Mouse (Mus musculus) megakaryocyte, adult 5-6 weeks (primary cell): ENCODE data around the gene Hectd4. TPM values are rescaled to one million over a fixed set of nuclear protein-coding genes. Genes with fewer than 3 reads are reported as not detected.
A peak's percentile ranks its signal among the peaks of the same experiment; 100 is the strongest.
"Not testable (repeated sequence)": the region's sequence is repeated elsewhere in the genome, so short reads cannot be mapped to it uniquely, and the experiment has no call there.

Source experiments
- ATAC-seq: 2 replicates; pipeline ENCODE4 v1.8.0; 2016; ENCODE audit warnings: mild to moderate bottlenecking, inconsistent platforms; ENCODE audit not compliant: poor library complexity, severe bottlenecking
- total RNA-seq, 2 experiments: library from RNA; stranded (forward) in 1 of 2; stranded (reverse) in 1 of 2; fragments of 153-499, 151-499 nt in 1 of 2; fragments of 221-1000, 200-1000 nt in 1 of 2; gene quantifications; 2 replicates each; pipeline versions ENCODE4 v1.2.3 to v1.2.4; 2015 to 2017

Gene Hectd4
- total RNA-seq, 2 experiments from 2014 or later = 8.6 to 12.0 TPM

DNA sequence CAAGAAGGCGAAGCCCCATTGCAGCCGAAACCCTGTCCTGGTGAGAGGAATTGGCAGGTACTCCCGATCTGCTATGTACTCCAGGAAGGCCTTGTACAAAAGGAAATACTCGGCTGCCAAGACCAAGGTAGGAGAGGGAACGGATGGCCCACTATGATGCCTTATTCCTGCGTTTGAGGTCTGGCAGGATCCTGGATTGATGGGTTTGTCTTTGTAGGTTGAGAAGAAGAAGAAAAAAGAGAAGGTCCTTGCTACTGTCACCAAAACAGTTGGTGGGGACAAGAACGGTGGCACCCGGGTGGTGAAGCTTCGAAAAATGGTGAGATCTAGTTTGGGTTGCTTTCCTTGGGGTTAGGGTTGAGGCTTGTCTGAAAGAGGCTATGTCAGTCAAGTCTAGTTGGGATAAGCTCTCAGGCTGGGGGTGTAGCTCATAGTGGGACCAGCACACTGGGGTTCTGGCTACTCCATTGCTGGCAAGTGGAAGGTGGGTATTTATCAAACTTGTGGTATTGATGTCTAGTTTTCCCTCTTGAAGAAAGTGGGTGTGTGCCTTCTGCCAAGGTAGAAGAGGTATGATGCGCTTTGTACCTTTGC is 14.4 kb upstream of the Hectd4 start:
- not testable (repeated sequence) for ATAC-seq

DNA sequence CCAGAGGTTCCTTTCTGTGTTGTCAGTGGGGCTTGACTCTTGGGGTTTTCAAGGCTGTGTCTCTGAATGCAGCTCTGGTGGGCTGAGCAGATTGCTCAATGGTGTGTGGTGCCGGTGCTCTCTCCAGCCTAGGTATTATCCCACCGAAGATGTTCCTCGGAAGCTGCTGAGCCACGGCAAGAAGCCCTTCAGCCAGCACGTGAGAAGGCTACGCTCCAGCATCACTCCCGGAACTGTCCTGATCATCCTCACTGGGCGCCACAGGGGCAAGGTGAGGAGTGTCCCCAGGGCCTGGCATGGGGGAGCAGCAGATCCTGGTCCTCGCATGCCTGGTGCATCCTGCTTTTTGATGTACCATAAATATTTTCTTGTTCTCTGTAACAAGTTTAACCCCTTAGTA is 13.5 kb upstream of the Hectd4 start:
- ATAC-seq = no peak

DNA sequence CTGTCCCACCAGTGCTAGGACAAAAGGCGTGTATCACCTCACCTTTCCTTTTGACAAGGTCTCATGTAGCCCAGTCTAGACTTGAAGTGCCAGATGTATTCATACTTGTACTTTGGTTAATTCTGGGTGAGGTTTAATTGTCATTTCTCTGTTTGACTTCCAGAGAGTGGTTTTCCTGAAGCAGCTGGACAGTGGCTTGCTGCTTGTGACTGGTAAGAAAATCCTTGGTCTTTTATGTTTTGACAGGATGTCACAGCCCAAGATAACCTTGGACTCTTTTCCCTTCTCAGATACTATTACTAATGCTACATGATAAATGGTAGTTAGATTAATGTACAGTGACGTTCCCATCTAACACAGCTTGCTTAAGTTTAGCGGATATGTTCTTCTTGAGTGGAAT is 13.0 kb upstream of the Hectd4 start:
- no peak for ATAC-seq

DNA sequence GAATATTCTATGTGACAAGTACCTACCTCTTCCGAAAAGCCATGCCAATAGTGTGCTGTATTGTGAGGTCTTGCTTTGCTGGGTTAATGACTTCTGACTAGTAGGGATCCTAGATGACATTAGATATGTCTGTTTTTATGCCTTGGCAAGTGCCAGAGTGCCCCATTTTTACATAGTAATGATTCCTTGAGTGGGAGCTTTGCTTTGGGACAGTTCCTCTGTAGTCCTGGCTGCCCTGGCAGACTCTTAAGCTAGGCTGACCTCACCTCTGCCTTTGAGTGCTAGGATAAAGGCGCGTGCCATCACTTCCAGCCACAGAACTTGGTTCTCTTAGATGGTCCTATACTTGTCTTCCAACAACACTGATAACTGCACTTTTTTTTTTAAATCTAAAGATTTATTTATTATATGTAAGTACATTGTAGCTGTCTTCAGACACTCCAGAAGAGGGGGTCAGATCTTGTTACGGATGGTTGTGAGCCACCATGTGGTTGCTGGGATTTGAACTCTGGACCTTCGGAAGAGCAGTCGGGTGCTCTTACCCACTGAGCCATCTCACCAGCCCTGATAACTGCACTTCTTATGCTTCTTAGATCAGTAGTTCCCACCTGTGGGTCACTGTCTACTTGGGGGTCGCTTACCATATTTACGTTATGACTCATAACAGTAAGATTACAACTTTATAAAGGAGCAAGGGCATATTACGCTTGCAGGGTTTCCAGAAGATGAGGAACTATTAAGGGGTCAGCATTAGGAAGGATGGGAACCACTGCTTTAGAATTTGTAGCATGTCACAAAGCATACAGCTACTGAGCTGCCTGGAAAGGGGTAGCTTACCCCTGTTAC is 10.0 kb upstream of the Hectd4 start:
- no peak for ATAC-seq

DNA sequence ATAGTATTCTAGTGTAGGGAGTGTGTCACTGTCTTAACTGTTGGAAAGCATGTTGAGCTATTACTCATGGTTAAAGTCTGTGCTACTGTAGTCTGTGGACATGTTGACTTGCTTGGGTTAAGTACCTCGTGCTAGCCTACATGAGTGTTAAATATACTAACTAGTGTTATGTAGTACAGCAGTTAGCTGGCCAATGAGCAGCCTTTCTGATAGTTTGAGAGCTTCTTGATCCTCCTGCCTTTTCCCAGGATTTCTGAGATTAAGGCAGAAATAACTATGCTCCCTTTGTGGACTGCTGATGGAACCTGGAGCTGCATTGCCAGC is 9.5 kb upstream of the Hectd4 start:
- ATAC-seq = no peak

DNA sequence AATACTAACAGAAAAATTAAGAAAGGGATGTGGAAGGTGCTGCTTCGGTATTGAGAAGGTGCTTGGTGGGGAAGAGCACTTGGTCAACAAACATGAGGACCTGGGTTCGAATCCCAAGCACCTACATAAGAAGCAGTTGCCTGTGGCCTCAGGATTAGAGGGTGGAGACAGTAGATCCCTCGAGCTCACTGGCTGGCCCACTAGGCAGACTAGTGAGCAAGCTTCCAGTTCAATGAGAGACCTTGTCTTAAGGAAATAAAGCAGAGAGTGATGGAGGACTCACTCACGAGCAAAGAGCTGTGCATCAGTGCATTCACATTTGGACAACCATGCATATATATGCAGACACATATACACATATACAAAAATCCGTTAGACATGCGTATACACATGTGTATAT is 7.9 kb upstream of the Hectd4 start:
- ATAC-seq = no peak

DNA sequence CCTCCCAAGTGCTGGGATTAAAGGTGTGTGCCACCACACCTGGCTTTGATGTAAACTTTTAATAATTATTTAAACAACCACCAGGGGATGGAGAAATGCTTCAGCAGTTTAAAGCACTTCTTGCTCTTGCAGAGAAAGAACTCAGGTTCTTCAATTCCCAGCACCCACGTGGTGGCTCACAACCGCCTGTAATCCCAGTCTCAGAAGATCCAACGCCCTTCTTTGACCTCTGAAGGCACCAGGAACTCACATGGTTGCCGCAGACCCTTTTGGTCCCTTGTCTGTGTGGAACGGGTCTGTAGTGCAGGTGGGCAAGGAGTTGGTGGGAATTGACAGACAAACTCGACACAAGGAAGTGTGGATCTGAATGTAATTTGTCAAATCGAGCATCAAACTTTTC is 5.3 kb upstream of the Hectd4 start:
- ATAC-seq = no peak

DNA sequence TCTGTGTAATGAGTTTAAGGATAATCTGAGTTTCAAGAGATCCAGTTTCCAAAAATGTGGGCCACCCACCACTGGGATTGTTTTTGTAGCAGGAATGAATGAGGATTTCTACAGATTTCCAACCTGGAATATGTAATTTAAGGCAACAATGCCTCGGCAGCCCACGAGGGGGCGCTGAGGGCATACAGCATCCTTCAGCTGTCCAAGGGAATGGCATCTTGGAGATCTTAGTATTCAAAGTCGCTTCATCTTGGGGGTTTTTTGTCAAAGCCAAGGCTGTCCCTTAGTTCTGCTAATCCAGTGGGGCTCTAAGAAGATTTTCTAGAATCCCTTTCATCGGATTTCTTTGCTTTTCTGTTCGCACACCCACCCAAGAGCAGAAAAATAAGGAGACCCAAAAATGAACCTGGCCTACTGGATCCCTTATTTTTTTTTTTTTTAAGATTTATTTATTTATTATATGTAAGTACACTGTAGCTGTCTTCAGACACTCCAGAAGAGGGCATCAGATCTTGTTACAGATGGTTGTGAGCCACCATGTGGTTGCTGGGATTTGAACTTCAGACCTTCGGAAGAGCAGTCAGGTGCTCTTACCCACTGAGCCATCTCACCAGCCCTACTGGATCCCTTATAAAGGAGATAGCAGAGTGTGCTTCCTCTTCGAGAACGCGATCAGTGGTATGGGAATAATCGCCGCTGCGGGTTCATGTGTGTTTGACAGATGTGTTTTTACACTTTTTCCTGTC is 4.5 kb upstream of the Hectd4 start:
- ATAC-seq = peak; percentile 59

DNA sequence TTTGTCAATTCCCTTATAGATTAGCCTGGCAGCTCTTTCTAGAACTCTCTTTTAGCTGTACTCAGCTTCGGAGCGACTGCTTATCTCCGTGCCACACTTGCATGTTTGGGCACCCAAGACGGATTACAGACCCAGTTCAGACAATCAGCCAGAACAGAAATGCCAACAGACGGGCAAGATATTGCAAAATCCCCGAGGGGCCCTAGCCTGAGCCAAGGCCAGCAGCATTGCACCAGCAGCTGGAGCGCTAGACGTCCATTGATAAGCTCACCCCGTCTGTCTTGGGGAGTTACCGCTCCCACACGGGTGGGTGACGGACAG is 3.9 kb upstream of the Hectd4 start:
- ATAC-seq = 0 out of 2 replicates have a peak, but pooled peaks have one; percentile 17

DNA sequence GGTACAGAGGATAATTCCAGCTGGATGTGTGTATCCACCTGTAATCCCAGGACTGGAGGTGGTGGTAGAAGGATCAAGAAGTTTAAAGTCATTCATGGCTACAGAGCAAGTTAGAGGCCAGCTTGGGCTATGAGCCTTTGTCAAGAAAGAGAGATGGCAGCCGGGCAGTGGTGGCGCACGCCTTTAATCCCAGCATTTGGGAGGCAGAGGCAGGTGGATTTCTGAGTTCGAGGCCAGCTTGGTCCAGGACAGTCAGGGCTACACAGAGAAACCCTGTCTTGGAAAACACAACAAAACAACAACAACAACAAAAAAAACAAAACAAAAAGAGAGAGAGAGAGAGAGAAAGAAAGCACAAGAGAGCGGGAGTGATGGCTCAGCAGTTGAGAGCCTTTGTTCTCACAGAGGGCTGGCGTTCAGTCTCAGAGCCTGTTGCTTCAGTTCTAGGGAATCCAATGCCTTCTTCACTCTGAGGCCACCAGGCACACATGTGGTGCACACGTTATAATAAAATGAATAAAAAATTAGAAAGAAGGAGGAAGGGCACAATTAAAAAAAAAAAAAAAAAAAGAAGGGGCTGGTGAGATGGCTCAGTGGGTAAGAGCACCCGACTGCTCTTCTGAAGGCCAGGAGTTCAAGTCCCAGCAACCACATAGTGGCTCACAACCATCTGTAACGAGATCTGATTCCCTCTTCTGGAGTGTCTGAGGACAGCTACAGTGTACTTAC is 3.3 kb upstream of the Hectd4 start:
- ATAC-seq = not testable (repeated sequence)

DNA sequence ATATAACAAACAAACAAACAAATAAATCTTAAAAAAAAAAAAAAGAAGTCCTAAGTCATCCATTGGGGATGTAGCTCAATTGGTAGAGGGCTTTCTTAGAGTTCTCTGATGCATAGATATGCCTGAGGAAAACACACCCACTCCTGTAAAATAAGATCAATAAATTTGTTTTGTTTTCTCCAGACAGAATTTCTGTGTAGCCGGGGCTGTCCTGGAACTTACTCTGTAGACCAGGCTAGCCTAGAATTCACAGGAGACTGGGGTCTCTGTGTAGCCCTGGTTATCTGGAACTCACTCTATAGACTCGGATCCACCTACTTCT is 2.7 kb upstream of the Hectd4 start:
- no peak for ATAC-seq

DNA sequence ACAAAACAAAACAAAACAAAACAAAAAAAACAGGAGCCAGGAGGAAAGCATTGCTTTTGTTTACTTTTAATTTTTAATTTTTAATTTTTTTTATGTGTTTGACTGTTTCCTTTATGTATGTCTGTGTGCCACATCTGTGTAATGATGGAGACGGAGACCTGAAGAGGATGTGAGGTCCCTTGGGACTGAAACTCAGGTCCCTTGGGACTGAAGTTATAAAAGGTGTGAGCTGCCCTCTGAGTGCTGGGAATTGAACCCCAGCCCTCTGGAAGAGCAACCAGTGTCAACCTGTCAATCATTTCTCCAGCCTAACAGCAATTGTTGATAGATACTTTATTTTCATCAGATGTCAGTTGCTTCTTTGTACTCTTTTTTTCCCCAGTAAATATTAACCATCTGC is 829 bp upstream of the Hectd4 start:
- no peak for ATAC-seq

DNA sequence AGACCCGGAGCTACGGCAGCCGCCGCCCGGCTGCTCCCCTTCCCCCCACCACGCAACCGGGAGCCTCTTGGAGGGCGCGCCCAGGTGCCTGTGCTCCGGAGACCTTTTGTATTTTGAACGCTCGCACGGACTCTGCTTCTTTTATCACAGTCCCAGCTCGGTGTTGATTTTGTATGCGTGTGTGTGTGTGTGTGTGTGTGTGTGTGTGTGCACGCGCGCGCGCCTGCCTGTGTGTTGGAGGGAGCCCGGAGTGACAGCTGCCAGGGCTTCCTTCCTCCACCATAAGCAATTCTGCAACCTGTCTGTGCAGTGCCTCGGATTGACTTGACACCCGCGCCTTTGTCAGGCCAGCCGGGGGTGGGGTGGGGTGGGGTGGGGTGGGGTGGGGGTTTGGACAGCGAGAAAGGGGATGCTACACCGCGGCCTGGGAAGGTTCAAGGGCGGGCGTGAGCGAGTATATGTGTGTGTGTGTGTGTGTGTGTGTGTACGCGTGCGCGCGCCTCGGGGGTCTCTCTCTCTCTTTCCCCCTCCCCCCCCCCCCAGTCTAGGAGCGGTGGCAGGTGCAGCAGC is 798 bp downstream of the Hectd4 start:
- peak; percentile 37; the same call in 1 of the 2 replicates for ATAC-seq

DNA sequence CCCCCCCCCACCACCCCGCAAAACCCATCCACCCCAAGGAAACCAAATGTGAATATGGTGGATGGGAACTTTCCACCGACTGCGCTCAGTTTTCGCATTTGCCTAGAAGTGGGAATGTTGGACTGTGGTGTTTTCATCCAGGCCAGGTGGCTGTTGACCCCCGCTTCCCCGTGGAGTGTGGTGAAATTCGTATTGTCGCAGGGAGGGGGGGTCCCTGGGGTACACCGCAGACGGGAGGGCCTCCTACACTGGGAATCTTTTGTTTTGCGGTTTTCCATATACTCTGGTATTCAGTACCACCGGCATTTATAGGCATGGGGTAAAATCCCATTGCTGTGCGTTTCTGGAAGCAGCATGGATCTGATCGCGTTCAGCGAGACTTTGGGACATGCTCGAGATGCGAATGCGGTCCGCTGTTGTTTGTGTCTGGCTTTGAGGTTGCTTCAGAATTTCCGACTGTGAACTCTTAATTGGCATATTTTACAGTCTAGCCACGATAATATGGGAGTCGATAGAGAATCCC is 1.4 kb downstream of the Hectd4 start:
- no peak for ATAC-seq

DNA sequence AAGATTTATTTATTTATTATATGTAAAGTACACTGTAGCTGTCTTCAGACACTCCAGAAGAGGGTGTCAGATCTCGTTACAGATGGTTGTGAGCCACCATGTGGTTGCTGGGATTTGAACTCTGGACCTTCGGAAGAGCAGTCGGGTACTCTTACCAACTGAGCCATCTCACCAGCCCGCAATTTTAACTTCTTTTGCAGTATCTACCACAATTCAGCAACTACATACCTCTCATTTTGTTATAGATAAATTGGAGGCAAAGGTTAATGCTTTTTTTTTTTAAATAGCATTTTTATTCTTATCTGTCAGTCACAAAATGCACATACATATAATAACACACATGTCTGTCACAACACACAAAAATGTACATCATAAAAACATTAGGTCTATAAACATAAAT is 4.0 kb downstream of the Hectd4 start:
- not testable (repeated sequence) for ATAC-seq

DNA sequence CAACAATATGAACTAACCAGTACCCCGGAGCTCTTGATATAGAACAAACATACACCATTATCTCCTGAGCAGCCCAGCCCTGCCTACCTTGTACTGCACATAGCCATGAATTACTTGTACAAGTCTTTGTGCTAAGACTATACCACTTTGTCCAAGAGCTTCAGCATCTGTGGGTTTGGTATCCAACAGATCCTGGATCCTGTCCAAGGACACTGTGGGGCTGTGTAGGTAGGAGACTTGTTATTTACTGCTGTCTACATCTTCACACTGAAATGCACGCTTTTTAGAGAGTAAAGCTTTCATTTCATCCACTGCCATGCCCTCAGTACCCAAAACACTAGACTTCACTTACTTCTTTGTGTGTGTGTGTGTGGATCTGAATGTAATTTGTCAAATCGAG is 4.8 kb downstream of the Hectd4 start:
- ATAC-seq = no peak

DNA sequence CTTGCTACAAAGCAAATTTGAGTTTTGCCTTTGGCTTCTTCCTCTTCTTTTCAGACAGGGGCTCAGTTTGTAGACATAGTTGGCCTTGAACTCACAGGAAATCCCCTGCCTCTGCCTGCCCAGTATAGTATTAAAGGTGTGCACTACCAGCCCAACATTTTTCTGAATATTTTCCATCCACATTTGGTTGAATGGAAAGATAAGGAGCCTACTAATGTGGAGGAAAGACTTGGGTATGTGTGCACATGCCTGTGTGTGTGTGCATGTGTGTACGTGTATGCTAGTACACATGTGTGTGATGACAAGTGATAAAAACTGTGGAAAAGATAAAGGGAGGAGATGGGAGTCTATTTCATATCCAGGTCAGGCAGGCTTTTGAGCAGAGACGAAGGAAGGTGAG is 5.8 kb downstream of the Hectd4 start:
- no peak for ATAC-seq

DNA sequence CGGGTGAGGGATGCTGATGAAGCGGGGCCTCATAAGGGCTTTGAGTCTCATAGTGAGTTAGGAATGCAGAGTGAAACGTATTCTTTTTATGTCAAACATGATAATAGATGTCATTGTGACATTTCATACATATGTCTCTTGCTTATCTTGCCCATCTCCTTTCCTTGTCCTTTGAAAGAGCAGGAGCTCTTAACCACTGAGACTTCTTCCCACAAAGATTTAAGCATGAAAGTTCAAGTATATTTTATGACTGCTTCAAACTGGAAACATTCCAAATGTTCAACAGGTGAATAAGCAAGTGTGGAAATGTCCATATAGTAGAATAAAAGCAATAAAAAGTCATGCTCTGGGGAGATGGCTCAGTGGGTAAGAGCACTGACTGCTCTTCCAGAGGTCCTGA is 6.4 kb downstream of the Hectd4 start:
- ATAC-seq = no peak

DNA sequence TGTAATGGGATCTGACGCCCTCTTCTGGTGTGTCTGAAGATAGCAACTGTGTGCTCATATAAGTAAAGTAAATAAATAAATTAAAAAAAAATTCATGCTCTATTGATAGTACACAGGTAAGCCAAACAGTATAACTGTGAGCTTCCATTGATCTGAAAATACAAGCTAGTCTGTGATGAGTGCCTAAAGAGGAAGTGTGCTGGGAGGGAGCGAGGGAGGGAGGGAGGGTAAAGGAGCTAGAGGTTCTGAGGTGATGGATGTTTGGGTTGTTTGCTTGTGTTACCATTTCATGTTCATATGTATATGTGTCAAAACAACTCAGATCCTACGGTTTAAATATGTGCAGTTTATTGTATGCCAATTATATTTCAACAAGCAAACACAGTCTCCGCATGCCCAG is 6.8 kb downstream of the Hectd4 start:
- peak; percentile 38; the same call in 1 of the 2 replicates for ATAC-seq

DNA sequence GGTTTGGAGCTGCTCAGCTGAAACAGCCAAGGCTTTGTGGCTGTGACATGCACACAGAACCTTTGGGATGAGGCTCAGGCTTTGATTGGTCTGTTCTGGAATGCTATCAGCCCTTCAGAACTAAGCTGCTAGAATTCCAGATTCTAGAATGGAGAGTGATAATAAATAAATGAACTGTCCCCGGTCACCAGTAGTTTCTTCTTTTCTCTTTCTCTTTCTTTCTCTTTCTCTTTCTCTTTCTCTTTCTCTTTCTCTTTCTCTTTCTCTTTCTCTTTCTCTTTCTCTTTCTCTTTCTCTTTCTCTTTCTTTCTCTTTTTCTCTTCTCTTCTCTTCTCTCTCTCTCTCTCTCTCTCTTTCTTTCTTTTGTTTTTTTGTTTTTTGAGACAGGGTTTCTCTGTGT is 7.3 kb downstream of the Hectd4 start:
- ATAC-seq = not testable (repeated sequence)

DNA sequence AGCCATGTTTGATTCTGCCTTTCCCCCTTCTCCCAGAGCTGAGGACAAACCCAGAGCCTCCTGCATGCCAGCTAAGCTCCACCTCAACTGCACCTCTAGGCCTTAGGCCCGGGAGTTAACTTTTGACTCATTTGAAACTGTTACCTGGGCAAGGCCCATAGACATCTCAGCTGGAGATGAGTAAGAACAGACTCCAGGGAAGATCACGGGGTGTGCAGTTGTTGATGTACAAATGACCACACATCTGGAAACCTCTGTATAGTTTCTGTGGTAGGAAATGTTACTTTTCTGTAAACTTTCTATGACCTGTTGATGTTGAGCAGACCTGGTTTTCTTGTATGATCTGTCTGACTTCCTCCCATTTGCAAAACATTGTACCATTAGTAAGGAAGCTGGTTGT is 9.2 kb downstream of the Hectd4 start:
- ATAC-seq = no peak
